ENCODE assay signal across 8 mouse cellular contexts in genomic region chr7:141469901-141470636, GRCm38 (mm10). TPM values are rescaled to one million over a fixed set of nuclear protein-coding genes. Genes with fewer than 3 reads are reported as not detected.
DNase-seq lines count a peak whose midpoint lies in the region; ATAC-seq and TF ChIP-seq lines count a peak whose summit lies in the region.

No protein-coding gene starts in this region.

- intact Hi-C loops in gastrocnemius, postnatal 14 days (cut with DNase I; ENCODE audit: low total_unique reads), result no loop called here

- peak overlapping the region; percentile 72; the same call in 1 of the 2 replicates for H3K4me2 ChIP-seq in forebrain, postnatal 0 days (ENCODE audit: low read depth)
- H3K4me2 ChIP-seq in forebrain, embryonic 12.5 days, result no peak overlapping the region
- H3K4me2 ChIP-seq in hindbrain, embryonic 13.5 days, result peak overlapping the region; percentile 72
- peak overlapping the region; percentile 76 for H3K4me2 ChIP-seq in neural tube, embryonic 12.5 days (replicated peaks)

- ATAC-seq in forebrain, postnatal 0 days, result no peak
- ATAC-seq in forebrain, embryonic 12.5 days (ENCODE audit: low FRiP score), result no peak
- no peak for ATAC-seq in hindbrain, embryonic 13.5 days (ENCODE audit: low FRiP score)
- no peak for ATAC-seq in neural tube, embryonic 12.5 days (ENCODE audit: low FRiP score, low read depth)
- ATAC-seq in inflammation-experienced regulatory T-cells, adult 6 months, result no peak

- no peak for DNase-seq in forebrain, postnatal 0 days
- DNase-seq in ovary, adult 18-20 months (ENCODE audit: low spot score), result peak; percentile 43
- no peak for DNase-seq in ovary, postnatal 14 days (ENCODE audit: low spot score)
- DNase-seq in gastrocnemius, postnatal 14 days, result no peak

- peak overlapping the region; percentile 9; the same call in 1 of the 2 replicates for H3K27ac ChIP-seq in forebrain, postnatal 0 days (ENCODE audit: low read depth, low read length)
- H3K27ac ChIP-seq in forebrain, embryonic 12.5 days, result no peak overlapping the region
- peak overlapping the region; percentile 95; the same call in 1 of the 2 replicates for H3K27ac ChIP-seq in hindbrain, embryonic 13.5 days
- H3K27ac ChIP-seq in neural tube, embryonic 12.5 days, result no peak overlapping the region

- 90% methylated on average over 18 of the region's 18 CpGs for WGBS in forebrain, postnatal 0 days
- 87% methylated on average over 18 of the region's 18 CpGs for WGBS in forebrain, embryonic 12.5 days
- 91% methylated on average over 18 of the region's 18 CpGs for WGBS in hindbrain, embryonic 13.5 days
- 92% methylated on average over 18 of the region's 18 CpGs for WGBS in neural tube, embryonic 12.5 days

- no peak for TF ChIP-seq CTCF in forebrain, postnatal 0 days (IDR thresholded peaks at IDR 0.05; ENCODE audit: low read depth)

- H3K9me3 ChIP-seq in forebrain, postnatal 0 days (ENCODE audit: low read length), result no peaks in the 10 kb centered on the region
- no peaks in the 10 kb centered on the region for H3K9me3 ChIP-seq in forebrain, embryonic 12.5 days
- no peaks in the 10 kb centered on the region for H3K9me3 ChIP-seq in hindbrain, embryonic 13.5 days
- H3K9me3 ChIP-seq in neural tube, embryonic 12.5 days, result no peaks in the 10 kb centered on the region

- peaks cover 12% of the 10 kb centered on the region for H3K27me3 ChIP-seq in forebrain, postnatal 0 days (ENCODE audit: insufficient read depth, low read length)
- peaks cover 19% of the 10 kb centered on the region for H3K27me3 ChIP-seq in forebrain, embryonic 12.5 days
- peaks cover 22% of the 10 kb centered on the region for H3K27me3 ChIP-seq in hindbrain, embryonic 13.5 days
- peaks cover 18% of the 10 kb centered on the region for H3K27me3 ChIP-seq in neural tube, embryonic 12.5 days (replicated peaks)

- no peak overlapping the region for H3K4me3 ChIP-seq in forebrain, postnatal 0 days (ENCODE audit: low read depth, low read length)
- H3K4me3 ChIP-seq in forebrain, embryonic 12.5 days (replicated peaks), result no peak overlapping the region
- peak overlapping the region; percentile 63 for H3K4me3 ChIP-seq in hindbrain, embryonic 13.5 days
- no peak overlapping the region for H3K4me3 ChIP-seq in neural tube, embryonic 12.5 days

- H3K9ac ChIP-seq in forebrain, postnatal 0 days, result no peak overlapping the region
- H3K9ac ChIP-seq in forebrain, embryonic 12.5 days, result no peak overlapping the region
- peak overlapping the region; percentile 85; the same call in 1 of the 2 replicates for H3K9ac ChIP-seq in hindbrain, embryonic 13.5 days
- 0 out of 2 replicates have a peak overlapping the region, but pooled peaks have one; percentile 17 for H3K9ac ChIP-seq in neural tube, embryonic 12.5 days

- H3K36me3 ChIP-seq in forebrain, postnatal 0 days (ENCODE audit: insufficient read depth), result peaks cover 23% of the 10 kb centered on the region
- peaks cover 34% of the 10 kb centered on the region for H3K36me3 ChIP-seq in forebrain, embryonic 12.5 days (replicated peaks)
- H3K36me3 ChIP-seq in hindbrain, embryonic 13.5 days, result peaks cover 35% of the 10 kb centered on the region
- H3K36me3 ChIP-seq in neural tube, embryonic 12.5 days, result peaks cover 37% of the 10 kb centered on the region

- H3K4me1 ChIP-seq in forebrain, postnatal 0 days (ENCODE audit: insufficient read depth), result peaks cover 28% of the 10 kb centered on the region
- H3K4me1 ChIP-seq in forebrain, embryonic 12.5 days, result peaks cover 49% of the 10 kb centered on the region
- peaks cover 69% of the 10 kb centered on the region for H3K4me1 ChIP-seq in hindbrain, embryonic 13.5 days (replicated peaks)
- peaks cover 39% of the 10 kb centered on the region for H3K4me1 ChIP-seq in neural tube, embryonic 12.5 days

RNA-seq across cellular contexts. Expression of gene Cd151, which starts 2.9 kb away (rescaled TPM):
- total RNA-seq in forebrain, postnatal 0 days (2014; rRNA removed), result 55.8 and 62.4 TPM in 2 replicates
- polyA plus RNA-seq in forebrain, postnatal 0 days (2015; fragmentation: Nextera tagmentation; extraction: Ambion mirVana), result 12.4 and 18.7 TPM in 2 replicates
- polyA plus RNA-seq in forebrain, embryonic 12.5 days (2016; fragmentation: Nextera tagmentation; extraction: Ambion mirVana), result 13.9 and 18.2 TPM in 2 replicates
- polyA plus RNA-seq in hindbrain, embryonic 13.5 days (2015; fragmentation: Nextera tagmentation; extraction: Ambion mirVana), result 18.4 and 19.3 TPM in 2 replicates
- 20.6 and 22.7 TPM in 2 replicates for polyA plus RNA-seq in neural tube, embryonic 12.5 days (2016; fragmentation: Nextera tagmentation; extraction: Ambion mirVana)
- 10 to 100 TPM; 79.8 to 82.0 TPM for total RNA-seq in gastrocnemius, postnatal 14 days (2021)
- 1 to 10 TPM; 6.0 to 8.7 (median 8.5) TPM for polyA plus RNA-seq in inflammation-experienced regulatory T-cells, adult 6 months (2017; shearing (Covaris generic))

RNA-seq across cellular contexts. Expression of gene Polr2l, which starts 4.9 kb away (rescaled TPM):
- 21.1 and 24.6 TPM in 2 replicates for total RNA-seq in forebrain, postnatal 0 days (2014; rRNA removed)
- 73.2 and 74.8 TPM in 2 replicates for polyA plus RNA-seq in forebrain, postnatal 0 days (2015; fragmentation: Nextera tagmentation; extraction: Ambion mirVana)
- 69.8 and 78.4 TPM in 2 replicates for polyA plus RNA-seq in forebrain, embryonic 12.5 days (2016; fragmentation: Nextera tagmentation; extraction: Ambion mirVana)
- polyA plus RNA-seq in hindbrain, embryonic 13.5 days (2015; fragmentation: Nextera tagmentation; extraction: Ambion mirVana), result 86.5 and 88.1 TPM in 2 replicates
- 73.5 and 80.6 TPM in 2 replicates for polyA plus RNA-seq in neural tube, embryonic 12.5 days (2016; fragmentation: Nextera tagmentation; extraction: Ambion mirVana)
- 10 to 100 TPM; 47.7 to 49.8 TPM for total RNA-seq in gastrocnemius, postnatal 14 days (2021)
- polyA plus RNA-seq in inflammation-experienced regulatory T-cells, adult 6 months (2017; shearing (Covaris generic)), result 10 to 100 TPM; 15.7 to 24.9 (median 19.9) TPM

RNA-seq across cellular contexts. Expression of gene Tspan4, which starts 5.0 kb away (rescaled TPM):
- 52.5 and 79.6 TPM in 2 replicates for total RNA-seq in forebrain, postnatal 0 days (2014; rRNA removed)
- 54.9 and 57.9 TPM in 2 replicates for polyA plus RNA-seq in forebrain, postnatal 0 days (2015; fragmentation: Nextera tagmentation; extraction: Ambion mirVana)
- 18.8 and 24.2 TPM in 2 replicates for polyA plus RNA-seq in forebrain, embryonic 12.5 days (2016; fragmentation: Nextera tagmentation; extraction: Ambion mirVana)
- polyA plus RNA-seq in hindbrain, embryonic 13.5 days (2015; fragmentation: Nextera tagmentation; extraction: Ambion mirVana), result 34.1 and 35.5 TPM in 2 replicates
- polyA plus RNA-seq in neural tube, embryonic 12.5 days (2016; fragmentation: Nextera tagmentation; extraction: Ambion mirVana), result 34.2 and 37.1 TPM in 2 replicates
- total RNA-seq in gastrocnemius, postnatal 14 days (2021), result 10 to 100 TPM; 15.3 TPM
- polyA plus RNA-seq in inflammation-experienced regulatory T-cells, adult 6 months (2017; shearing (Covaris generic)), result 1 to 10 TPM; 1.8 to 3.0 (median 2.4) TPM

RNA-seq across cellular contexts. Expression of gene Cracr2b, which starts 9.2 kb away (rescaled TPM):
- 4.5 and 7.2 TPM in 2 replicates for total RNA-seq in forebrain, postnatal 0 days (2014; rRNA removed)
- polyA plus RNA-seq in forebrain, postnatal 0 days (2015; fragmentation: Nextera tagmentation; extraction: Ambion mirVana), result 5.2 and 6.7 TPM in 2 replicates
- polyA plus RNA-seq in forebrain, embryonic 12.5 days (2016; fragmentation: Nextera tagmentation; extraction: Ambion mirVana), result 4.0 and 4.3 TPM in 2 replicates
- 6.9 and 7.2 TPM in 2 replicates for polyA plus RNA-seq in hindbrain, embryonic 13.5 days (2015; fragmentation: Nextera tagmentation; extraction: Ambion mirVana)
- 6.7 and 7.6 TPM in 2 replicates for polyA plus RNA-seq in neural tube, embryonic 12.5 days (2016; fragmentation: Nextera tagmentation; extraction: Ambion mirVana)
- total RNA-seq in gastrocnemius, postnatal 14 days (2021), result 10 to 100 TPM in 1 of 2 experiments, 1 to 10 TPM in 1; 6.5 to 14.3 TPM
- not detected for polyA plus RNA-seq in inflammation-experienced regulatory T-cells, adult 6 months (2017; shearing (Covaris generic))

RNA-seq across cellular contexts. Expression of gene Pnpla2, which starts 15.1 kb away (rescaled TPM):
- 6.2 and 7.7 TPM in 2 replicates for total RNA-seq in forebrain, postnatal 0 days (2014; rRNA removed)
- 18.3 and 22.4 TPM in 2 replicates for polyA plus RNA-seq in forebrain, postnatal 0 days (2015; fragmentation: Nextera tagmentation; extraction: Ambion mirVana)
- polyA plus RNA-seq in forebrain, embryonic 12.5 days (2016; fragmentation: Nextera tagmentation; extraction: Ambion mirVana), result 16.2 and 18.3 TPM in 2 replicates
- 18.7 TPM in 2 replicates for polyA plus RNA-seq in hindbrain, embryonic 13.5 days (2015; fragmentation: Nextera tagmentation; extraction: Ambion mirVana)
- 15.8 and 16.5 TPM in 2 replicates for polyA plus RNA-seq in neural tube, embryonic 12.5 days (2016; fragmentation: Nextera tagmentation; extraction: Ambion mirVana)
- 100 to 1,000 TPM; 188 to 332 TPM for total RNA-seq in gastrocnemius, postnatal 14 days (2021)
- 10 to 100 TPM; 49.4 to 68.0 (median 63.9) TPM for polyA plus RNA-seq in inflammation-experienced regulatory T-cells, adult 6 months (2017; shearing (Covaris generic))

Comparison
In these comparisons a context has a peak if more than half of its experiments do, and no peak if none do; other contexts are left out.
1. H3K27ac ChIP-seq: peak in forebrain, postnatal 0 days (single experiment) and hindbrain, embryonic 13.5 days (single experiment); none in forebrain, embryonic 12.5 days (single experiment) and neural tube, embryonic 12.5 days (single experiment).
2. H3K9ac ChIP-seq: peak in hindbrain, embryonic 13.5 days (single experiment) and neural tube, embryonic 12.5 days (single experiment); none in forebrain, postnatal 0 days (single experiment) and forebrain, embryonic 12.5 days (single experiment).